In genomic region chr2:145822783-145823729, GRCm38 (mm10) we compare ENCODE assay signal across 11 mouse cellular contexts.
DNase-seq lines count a peak whose midpoint lies in the region; ATAC-seq and TF ChIP-seq lines count a peak whose summit lies in the region.
"Had no signal": no experiment of that assay in that cellular context is flagged by ENCODE, and none has a peak within 500 bp of the region (broad histone marks: within the 10 kb centered on the region; RNA-seq: fewer than 3 reads in every experiment).

No protein-coding gene starts in this region.

- peak; percentile 68 for DNase-seq in liver, adult 2 months (ENCODE audit: extremely low read depth, low read depth, low spot score)
- DNase-seq in liver, result no peak
- DNase-seq in urinary bladder, postnatal 25 days (ENCODE audit: low spot score), result peak; percentile 52
- no peak for DNase-seq in gastrocnemius, adult 8-10 months (ENCODE audit: low spot score in 2 of 2)
- no peak for DNase-seq in left cerebral cortex, postnatal 14 days (ENCODE audit: low spot score in 2 of 2)
- DNase-seq in heart, postnatal 14 days, result no peak
- DNase-seq: thymus, postnatal 36 days had no signal

- H3K27ac ChIP-seq in liver, adult 2 months (replicated peaks; ENCODE audit: insufficient read depth, low read depth, low read length), result peak overlapping the region; percentile 5; the same call in 1 of the 2 replicates
- H3K27ac ChIP-seq in liver, embryonic 16.5 days (ENCODE audit: low read length), result no peak overlapping the region
- H3K27ac ChIP-seq: forebrain, embryonic 13.5 days; midbrain, embryonic 10.5 days had no signal

- intact Hi-C loops in left cerebral cortex, postnatal 14 days (cut with DNase I), result no loop called here
- intact Hi-C loops in heart, postnatal 14 days (cut with DNase I), result loop anchor here (5.0 kb wide), 1 partner anchor 39 kb away; no protein-coding TSS in a partner anchor

- TF ChIP-seq POLR2A in liver, adult 2 months (IDR thresholded peaks at IDR 0.05; ENCODE audit: extremely low read depth, insufficient read depth, low read length), result no peak

- peak overlapping the region; percentile 52 for H3K4me3 ChIP-seq in liver, adult 2 months (ENCODE audit: insufficient read depth, low read depth, low read length)
- peak overlapping the region; percentile 33 for H3K4me3 ChIP-seq in liver, embryonic 16.5 days (ENCODE audit: low read depth, low read length)
- H3K4me3 ChIP-seq: forebrain, embryonic 13.5 days; midbrain, embryonic 10.5 days had no signal

- no peak overlapping the region for H3K4me2 ChIP-seq in liver, embryonic 16.5 days (ENCODE audit: low read depth, low read length)
- H3K4me2 ChIP-seq: forebrain, embryonic 13.5 days had no signal

- peak; percentile 61 for ATAC-seq in inflammation-experienced regulatory T-cells, adult 6 months
- ATAC-seq in liver, embryonic 16.5 days (ENCODE audit: low read depth), result no peak
- ATAC-seq: forebrain, embryonic 13.5 days had no signal

- no peak for TF ChIP-seq CTCF in liver, adult 2 months (IDR thresholded peaks at IDR 0.05; ENCODE audit: low read depth, low read length)

- peak overlapping the region; percentile 53; the same call in 1 of the 2 replicates for H3K9ac ChIP-seq in liver, adult 2 months (ENCODE audit: low read depth, low read length)
- H3K9ac ChIP-seq in liver, embryonic 16.5 days (ENCODE audit: low read depth, low read length), result no peak overlapping the region
- H3K9ac ChIP-seq: forebrain, embryonic 13.5 days had no signal

- peaks cover 7% of the 10 kb centered on the region for H3K36me3 ChIP-seq in liver, adult 2 months (ENCODE audit: control insufficient read depth, insufficient read depth, low read length)
- H3K36me3 ChIP-seq in liver, embryonic 16.5 days (ENCODE audit: control insufficient read depth, insufficient read depth), result no peaks in the 10 kb centered on the region
- H3K36me3 ChIP-seq: midbrain, embryonic 10.5 days had no signal

- H3K4me1 ChIP-seq in liver, adult 2 months (ENCODE audit: control insufficient read depth, insufficient read depth, low read length), result peaks cover 9% of the 10 kb centered on the region
- no peaks in the 10 kb centered on the region; the same call in 1 of the 2 replicates for H3K4me1 ChIP-seq in liver, embryonic 16.5 days (ENCODE audit: control insufficient read depth, low read depth, low read length)
- H3K4me1 ChIP-seq: forebrain, embryonic 13.5 days; midbrain, embryonic 10.5 days had no signal

- H3K79me2 ChIP-seq in liver, adult 2 months (ENCODE audit: control insufficient read depth, insufficient read depth, low read length), result peaks cover 6% of the 10 kb centered on the region; the same call in 1 of the 2 replicates

- H3K9me3 ChIP-seq in liver, embryonic 16.5 days (replicated peaks; ENCODE audit: control insufficient read depth, low read length), result no peaks in the 10 kb centered on the region
- H3K9me3 ChIP-seq: forebrain, embryonic 13.5 days; midbrain, embryonic 10.5 days had no signal

- H3K27me3 ChIP-seq in liver, adult 2 months (ENCODE audit: control insufficient read depth, insufficient read depth, low read length), result no peaks in the 10 kb centered on the region
- peaks cover 2% of the 10 kb centered on the region; the same call in 1 of the 2 replicates for H3K27me3 ChIP-seq in liver, embryonic 16.5 days (ENCODE audit: control insufficient read depth, insufficient read depth, low read depth, low read length)
- H3K27me3 ChIP-seq: forebrain, embryonic 13.5 days had no signal

- WGBS in liver, adult 2 months, result 61% methylated on average over 3 of the region's 3 CpGs
- 49% methylated on average over 3 of the region's 3 CpGs for WGBS in liver, embryonic 16.5 days (ENCODE audit: insufficient replicate concordance)

Comparison
In these comparisons a context has a peak if more than half of its experiments do, and no peak if none do; other contexts are left out.
1. DNase-seq: peak in liver, adult 2 months (single experiment) and urinary bladder, postnatal 25 days (single experiment); none in liver (single experiment), gastrocnemius, adult 8-10 months (0 of 2), left cerebral cortex, postnatal 14 days (0 of 2) and heart, postnatal 14 days (0 of 2).